Mouse (Mus musculus): ENCODE results near the gene Traf5.

Gene Traf5

GRCm38 (mm10) chr1:192061666-192062306, 30.6 kb downstream of the Traf5 start:
- DNase-seq, result peak; percentile 99

GRCm38 (mm10) chr1:192058911-192059310, 33.4 kb downstream of the Traf5 start:
- DNase-seq, result peak; percentile 87

GRCm38 (mm10) chr1:192053726-192054125, 38.6 kb downstream of the Traf5 start:
- DNase-seq, result no peak

- DNase-seq, result peak; percentile 92
Measured at GRCm38 (mm10) chr1:192052986-192053385, 39.4 kb downstream of the Traf5 start.

- peak; percentile 83 for DNase-seq
Measured at GRCm38 (mm10) chr1:192052461-192052860, 39.9 kb downstream of the Traf5 start.

GRCm38 (mm10) chr1:191999022-191999421, 93.3 kb downstream of the Traf5 start:
- no peak for DNase-seq

- no peak for DNase-seq
Measured at GRCm38 (mm10) chr1:191996621-191997185, 95.7 kb downstream of the Traf5 start.

GRCm38 (mm10) chr1:191995916-191996315, 96.4 kb downstream of the Traf5 start:
- no peak for DNase-seq

- DNase-seq, result no peak
Measured at GRCm38 (mm10) chr1:191995488-191995887, 96.9 kb downstream of the Traf5 start.

- DNase-seq, result no peak
Measured at GRCm38 (mm10) chr1:191994476-191994875, 97.9 kb downstream of the Traf5 start.

- peak; percentile 91 for DNase-seq
Measured at GRCm38 (mm10) chr1:191992040-191992780, 100.1 kb downstream of the Traf5 start.

- DNase-seq, result peak; percentile 100
Measured at GRCm38 (mm10) chr1:191989994-191990393, 102.4 kb downstream of the Traf5 start.

GRCm38 (mm10) chr1:191989060-191989459, 103.3 kb downstream of the Traf5 start:
- no peak for DNase-seq

GRCm38 (mm10) chr1:191988646-191989045, 103.7 kb downstream of the Traf5 start:
- no peak for DNase-seq

GRCm38 (mm10) chr1:191987481-191987769, 104.9 kb downstream of the Traf5 start:
- DNase-seq, result no peak

GRCm38 (mm10) chr1:191986674-191987480, 105.5 kb downstream of the Traf5 start:
- no peak for DNase-seq

- DNase-seq, result peak; percentile 93
Measured at GRCm38 (mm10) chr1:191981426-191982102, 110.8 kb downstream of the Traf5 start.

GRCm38 (mm10) chr1:191977187-191977586, 115.2 kb downstream of the Traf5 start, which contains the start of gene Rd3:
Gene Rd3, plus strand, starts transcription at chr1:191977370.
- DNase-seq, result no peak

GRCm38 (mm10) chr1:191974509-191975405, 117.6 kb downstream of the Traf5 start:
- DNase-seq, result no peak

GRCm38 (mm10) chr1:191969939-191970338, 122.4 kb downstream of the Traf5 start:
- no peak for DNase-seq

GRCm38 (mm10) chr1:191964773-191965481, 127.4 kb downstream of the Traf5 start:
- DNase-seq, result peak; percentile 95

All from heart, adult 11 months (tissue).